Mouse (Mus musculus) lung, postnatal 4 days (tissue): ENCODE data around the gene Acp6.
"Not testable (repeated sequence)": the region's sequence is repeated elsewhere in the genome, so short reads cannot be mapped to it uniquely, and the experiment has no call there.

Experiments
- DNase-seq, 2 experiments: peaks; one replicate each; pipeline ENCODE4 v3.0.0; 2021

Gene Acp6

GRCm38 (mm10) chr3:97158611-97159508 is at the start of gene Acp6:
Acp6 (plus strand) TSS chr3:97158777.
- peak; percentile 91 to 92 for DNase-seq

DNA sequence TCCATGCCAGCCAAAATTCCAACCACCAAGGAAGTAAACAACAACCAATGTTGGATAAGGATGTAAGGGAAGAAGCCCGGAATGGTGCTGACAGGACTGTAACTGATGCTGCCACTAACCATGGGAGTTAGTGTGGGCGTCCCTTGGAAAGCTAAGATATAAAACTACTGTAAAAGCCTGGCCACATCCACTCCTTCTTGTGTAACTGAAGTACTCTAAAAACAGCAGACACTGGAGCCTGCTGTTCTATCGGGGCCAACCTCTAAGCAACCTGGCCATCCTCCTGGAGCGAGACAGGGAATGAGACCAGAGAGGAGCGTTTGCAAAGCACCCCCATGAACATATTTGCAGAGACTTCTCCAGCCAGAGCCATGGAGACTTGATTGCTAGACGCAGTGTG is 41.1 kb upstream of the Acp6 start:
- no peak for DNase-seq

- no peak for DNase-seq
Measured at GRCm38 (mm10) chr3:97118313-97118712, 40.3 kb upstream of the Acp6 start.

- DNase-seq = peak; percentile 15 to 36
Measured at GRCm38 (mm10) chr3:97124193-97124592, 34.4 kb upstream of the Acp6 start.

- no peak for DNase-seq
Measured at GRCm38 (mm10) chr3:97129410-97129809, 29.2 kb upstream of the Acp6 start.

DNA sequence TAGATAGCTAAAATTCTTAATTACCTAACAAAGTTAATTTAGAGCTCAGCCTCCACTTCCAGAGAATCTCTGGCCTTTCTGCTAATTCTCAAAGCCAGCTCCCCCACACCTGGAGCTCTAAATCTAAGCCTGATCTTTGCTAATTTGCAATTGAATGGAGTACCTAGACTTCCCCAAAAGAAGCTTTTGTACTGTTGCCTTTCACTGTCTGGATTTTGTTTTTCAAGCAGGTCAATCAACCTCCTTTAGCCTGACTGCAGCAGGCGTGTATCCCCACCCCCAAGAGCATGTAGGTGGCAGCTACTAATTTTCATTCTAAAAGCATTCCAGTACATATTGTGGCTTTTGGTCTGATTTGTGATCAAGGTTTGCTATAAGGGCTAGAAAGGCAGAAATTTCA is 20.9 kb upstream of the Acp6 start:
- not testable (repeated sequence) for DNase-seq

- DNase-seq = no peak
Measured at GRCm38 (mm10) chr3:97151092-97151491, 7.5 kb upstream of the Acp6 start.

DNA sequence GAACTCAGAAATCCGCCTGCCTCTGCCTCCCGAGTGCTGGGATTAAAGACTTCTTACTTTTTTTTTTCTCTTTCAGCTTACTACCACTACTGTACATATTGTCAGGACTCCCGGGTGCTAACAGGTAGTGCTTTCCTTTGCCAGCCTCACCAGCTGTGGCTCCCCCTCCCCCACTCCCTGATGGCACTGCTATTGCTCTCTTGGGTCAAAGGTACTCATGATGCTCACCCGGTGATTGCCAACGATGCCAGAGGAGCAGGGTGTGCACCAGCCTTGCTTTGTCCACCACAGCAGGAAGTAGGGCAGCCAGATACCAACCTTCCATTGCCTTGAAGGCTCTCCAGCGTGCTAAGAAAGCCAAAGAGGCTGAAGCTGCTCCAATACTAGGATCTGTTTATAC is 2.1 kb upstream of the Acp6 start:
- DNase-seq = no peak

GRCm38 (mm10) chr3:97157308-97157707 is 1.3 kb upstream of the Acp6 start:
- DNase-seq = no peak

GRCm38 (mm10) chr3:97157958-97158599 is 498 bp upstream of the Acp6 start:
- DNase-seq = peak; percentile 64 to 88

GRCm38 (mm10) chr3:97159509-97159850 is 903 bp downstream of the Acp6 start:
- no peak for DNase-seq

DNA sequence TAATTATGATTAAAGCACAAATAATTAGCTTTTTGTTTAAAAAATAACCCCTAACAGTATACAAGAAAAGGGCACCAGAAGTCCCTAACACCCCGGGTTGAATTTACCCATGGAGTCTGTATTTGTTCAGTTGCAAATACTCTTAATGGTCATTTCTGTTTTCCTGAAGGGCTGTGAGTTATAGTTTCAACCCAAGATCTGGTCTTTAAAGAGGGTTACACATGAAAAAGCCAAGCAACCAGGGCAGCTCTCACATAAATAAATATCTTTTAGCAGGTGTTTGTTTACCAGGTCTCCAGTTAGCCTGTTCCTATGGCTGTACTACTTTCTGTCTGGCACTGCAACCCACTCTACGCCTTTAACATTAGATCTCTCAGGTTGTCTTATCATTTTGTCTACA is 1.4 kb downstream of the Acp6 start:
- DNase-seq = no peak

DNA sequence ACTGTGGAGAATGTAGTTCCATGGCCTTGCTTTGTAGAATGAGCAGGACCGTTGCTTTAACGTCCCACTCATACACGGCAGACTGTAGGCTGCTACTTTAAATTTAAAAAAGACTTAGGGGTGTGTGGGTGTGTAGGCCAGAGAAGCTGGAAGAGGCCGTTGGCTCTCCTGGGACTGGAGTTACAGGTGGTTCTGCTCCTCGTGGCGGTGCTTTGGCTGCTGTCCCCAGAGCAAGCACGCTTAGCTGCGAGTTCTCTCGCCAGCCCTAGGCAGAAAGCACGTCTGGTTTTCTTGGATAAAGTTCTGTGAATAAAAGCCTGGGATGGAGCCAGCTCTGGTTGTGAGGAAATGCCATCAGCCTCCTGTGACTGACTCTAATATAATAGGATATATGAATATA is 2.3 kb downstream of the Acp6 start:
- peak in 1 of 2 experiments; percentile 11 for DNase-seq

GRCm38 (mm10) chr3:97161773-97162172 is 3.2 kb downstream of the Acp6 start:
- DNase-seq = no peak

DNA sequence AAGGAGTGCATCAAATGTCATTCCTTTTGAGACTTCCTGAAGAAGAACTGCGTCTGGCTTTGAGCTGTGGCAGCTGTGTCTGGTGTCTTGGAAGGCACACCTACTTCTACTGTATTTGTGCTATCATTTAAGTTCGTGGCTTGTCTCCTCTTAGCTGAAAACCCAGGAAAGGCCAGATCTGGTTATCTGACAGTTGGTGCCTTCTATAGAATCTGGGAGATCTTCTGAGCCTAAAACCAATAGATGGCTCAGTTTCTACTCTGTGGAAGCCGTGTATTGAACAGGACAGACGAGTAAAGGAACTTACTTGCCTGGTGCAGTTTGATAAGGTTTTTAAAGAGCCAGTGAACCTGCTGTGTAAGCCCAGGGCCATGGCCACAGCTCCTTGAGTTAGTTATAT is 5.9 kb downstream of the Acp6 start:
- no peak for DNase-seq

DNA sequence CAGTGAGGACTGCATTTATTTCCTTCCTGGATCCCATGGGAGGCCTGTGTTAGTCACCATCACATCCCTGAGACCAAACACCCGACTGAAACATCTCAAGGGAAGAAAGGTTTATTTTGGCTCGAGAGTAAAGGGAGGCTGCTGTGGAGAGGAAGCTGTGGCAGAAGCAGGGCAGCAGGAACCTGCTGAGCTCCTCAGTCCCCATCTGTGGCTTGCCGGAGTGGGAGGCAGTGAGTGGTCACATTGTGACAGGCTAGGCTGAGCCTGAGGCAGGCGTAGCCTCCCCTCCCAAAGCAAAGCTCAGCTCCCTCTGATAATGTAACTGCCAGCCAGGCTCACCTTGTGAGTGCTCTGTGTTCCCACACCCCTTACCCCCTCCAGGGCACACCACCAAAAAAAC is 8.5 kb downstream of the Acp6 start:
- no peak for DNase-seq

DNA sequence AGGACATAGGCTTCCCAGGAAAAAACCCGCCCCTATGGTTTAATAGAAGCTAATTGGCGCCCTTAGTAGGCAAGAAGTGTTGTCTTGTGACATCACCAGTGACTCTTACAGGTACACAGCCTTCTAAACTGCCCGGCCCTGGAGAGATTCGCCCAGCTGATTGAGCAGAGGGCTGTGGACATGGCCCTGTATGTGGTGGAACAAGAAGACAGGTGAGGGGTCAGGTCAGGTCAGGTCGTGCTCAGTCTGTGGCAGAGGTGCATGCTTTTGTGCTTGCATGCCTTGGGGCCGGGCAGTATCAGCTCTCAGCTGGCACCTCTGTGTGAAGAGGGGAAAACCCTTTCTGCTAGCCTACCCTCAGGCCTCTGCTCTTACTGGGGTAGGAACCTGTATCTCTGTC is 13.0 kb downstream of the Acp6 start:
- no peak for DNase-seq

GRCm38 (mm10) chr3:97172231-97172630 is 13.7 kb downstream of the Acp6 start:
- DNase-seq = no peak

DNA sequence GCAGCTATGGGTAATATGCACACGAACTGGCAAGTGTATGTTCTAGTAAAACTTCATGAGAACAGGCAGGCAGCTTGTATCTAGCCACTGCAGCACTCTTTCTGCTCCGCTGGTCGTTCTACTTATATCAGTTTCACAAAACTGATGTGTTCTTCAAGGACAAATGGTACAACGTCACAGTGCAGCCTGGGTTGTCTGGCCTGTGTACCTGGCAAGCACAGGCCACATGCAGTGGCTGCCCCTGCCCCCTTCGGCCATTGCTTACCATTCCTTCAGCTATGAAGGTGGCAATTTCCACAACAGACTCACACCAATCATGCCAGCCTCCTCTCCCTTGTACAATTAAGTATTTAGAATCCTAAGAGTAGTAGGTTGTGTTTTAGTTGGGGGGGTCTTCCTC is 14.1 kb downstream of the Acp6 start:
- no peak for DNase-seq

- DNase-seq = no peak
Measured at GRCm38 (mm10) chr3:97178885-97179284, 20.3 kb downstream of the Acp6 start.

GRCm38 (mm10) chr3:97180527-97180926 is 21.9 kb downstream of the Acp6 start:
- DNase-seq = no peak

DNA sequence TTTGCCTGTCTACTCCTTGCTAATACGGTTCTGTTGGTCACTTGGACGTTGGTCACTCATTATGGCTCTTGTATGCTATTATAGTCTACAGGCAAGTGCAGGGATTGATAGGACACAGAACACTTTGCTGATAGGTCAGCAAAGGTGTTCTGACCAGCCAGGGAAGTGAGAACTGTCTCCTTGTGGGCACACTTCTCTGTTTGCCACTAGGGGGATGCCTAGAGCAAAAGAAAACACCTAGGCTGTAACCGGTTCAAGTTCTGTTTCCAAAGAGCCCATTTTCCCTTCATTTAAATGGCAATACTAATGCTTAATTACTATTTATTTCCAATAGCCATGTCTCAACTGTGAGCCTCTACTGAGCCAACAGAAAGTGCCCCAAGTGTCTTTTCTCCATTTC is 25.2 kb downstream of the Acp6 start:
- DNase-seq = no peak

- peak; percentile 71 to 80 for DNase-seq
Measured at GRCm38 (mm10) chr3:97185098-97185860, 26.7 kb downstream of the Acp6 start.

DNA sequence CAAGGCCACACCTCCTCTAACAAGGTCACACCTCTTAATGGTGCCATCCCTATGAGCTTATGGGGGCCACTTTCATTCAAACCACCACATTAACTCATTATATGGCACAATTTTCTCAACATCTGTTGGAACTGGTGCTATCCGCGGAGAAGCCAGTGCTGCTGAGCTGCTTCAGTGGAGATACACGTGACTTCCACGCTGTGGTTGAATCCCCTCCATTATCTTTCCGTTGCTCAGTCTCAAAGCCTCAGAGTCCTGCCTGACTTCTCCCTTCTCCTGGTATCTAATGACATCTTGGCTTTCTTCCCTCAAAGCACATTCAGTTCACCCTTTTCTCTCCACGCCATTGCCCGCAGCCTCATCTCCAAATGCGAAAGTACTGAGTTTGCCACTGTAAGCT is 38.0 kb downstream of the Acp6 start:
- DNase-seq = no peak
